Mouse (Mus musculus): ENCODE data around the gene St3gal5. TPM values are rescaled to one million over a fixed set of nuclear protein-coding genes. Genes with fewer than 3 reads are reported as not detected.

St3gal5 gene
- total RNA-seq, 2 experiments from 2014 or later = 92.1 to 96.4 TPM

GRCm38 (mm10) chr6:72159861-72160395 is 62.5 kb downstream of the St3gal5 start:
- DNase-seq (ENCODE audit: extremely low spot score in 1 of 2, low spot score in 1 of 2) = no peak

GRCm38 (mm10) chr6:72160991-72161390 is 63.6 kb downstream of the St3gal5 start:
- no peak for DNase-seq (ENCODE audit: extremely low spot score in 1 of 2, low spot score in 1 of 2)

GRCm38 (mm10) chr6:72161751-72162150 is 64.4 kb downstream of the St3gal5 start:
- no peak for DNase-seq (ENCODE audit: extremely low spot score in 1 of 2, low spot score in 1 of 2)

- no peak for DNase-seq (ENCODE audit: extremely low spot score in 1 of 2, low spot score in 1 of 2)
These were observed 64.9 kb downstream of the St3gal5 start for GRCm38 (mm10) chr6:72162155-72162890.

GRCm38 (mm10) chr6:72164321-72165275 is 67.2 kb downstream of the St3gal5 start:
- DNase-seq (ENCODE audit: extremely low spot score in 1 of 2, low spot score in 1 of 2) = peak; percentile 77 to 96

GRCm38 (mm10) chr6:72165907-72166306 is 68.5 kb downstream of the St3gal5 start:
- no peak for DNase-seq (ENCODE audit: extremely low spot score in 1 of 2, low spot score in 1 of 2)

GRCm38 (mm10) chr6:72171391-72171790 is 74.0 kb downstream of the St3gal5 start:
- no peak for DNase-seq (ENCODE audit: extremely low spot score in 1 of 2, low spot score in 1 of 2)

- no peak for DNase-seq (ENCODE audit: extremely low spot score in 1 of 2, low spot score in 1 of 2)
These were observed 76.0 kb downstream of the St3gal5 start for GRCm38 (mm10) chr6:72173350-72173749.

- DNase-seq (ENCODE audit: extremely low spot score in 1 of 2, low spot score in 1 of 2) = no peak
These were observed 78.0 kb downstream of the St3gal5 start for GRCm38 (mm10) chr6:72175419-72175818.

GRCm38 (mm10) chr6:72176004-72176403 is 78.6 kb downstream of the St3gal5 start:
- no peak for DNase-seq (ENCODE audit: extremely low spot score in 1 of 2, low spot score in 1 of 2)

GRCm38 (mm10) chr6:72177417-72177816 is 80.0 kb downstream of the St3gal5 start:
- no peak for DNase-seq (ENCODE audit: extremely low spot score in 1 of 2, low spot score in 1 of 2)

- no peak for DNase-seq (ENCODE audit: extremely low spot score in 1 of 2, low spot score in 1 of 2)
These were observed 81.6 kb downstream of the St3gal5 start for GRCm38 (mm10) chr6:72179006-72179405.

- DNase-seq (ENCODE audit: extremely low spot score in 1 of 2, low spot score in 1 of 2) = no peak
These were observed 82.4 kb downstream of the St3gal5 start for GRCm38 (mm10) chr6:72179562-72180502.

GRCm38 (mm10) chr6:72184576-72184975 is 87.2 kb downstream of the St3gal5 start:
- no peak for DNase-seq (ENCODE audit: extremely low spot score in 1 of 2, low spot score in 1 of 2)

GRCm38 (mm10) chr6:72185893-72186490 is 88.6 kb downstream of the St3gal5 start:
- DNase-seq (ENCODE audit: extremely low spot score in 1 of 2, low spot score in 1 of 2) = peak; percentile 87 to 98

- no peak for DNase-seq (ENCODE audit: extremely low spot score in 1 of 2, low spot score in 1 of 2)
These were observed 89.4 kb downstream of the St3gal5 start for GRCm38 (mm10) chr6:72186809-72187208.

- no peak for DNase-seq (ENCODE audit: extremely low spot score in 1 of 2, low spot score in 1 of 2)
These were observed 91.9 kb downstream of the St3gal5 start for GRCm38 (mm10) chr6:72189061-72189863.

- no peak for DNase-seq (ENCODE audit: extremely low spot score in 1 of 2, low spot score in 1 of 2)
These were observed 92.7 kb downstream of the St3gal5 start for GRCm38 (mm10) chr6:72190120-72190519.

GRCm38 (mm10) chr6:72190577-72190976 is 93.2 kb downstream of the St3gal5 start:
- DNase-seq (ENCODE audit: extremely low spot score in 1 of 2, low spot score in 1 of 2) = no peak

Measured in layer of hippocampus, postnatal 25 days (tissue).